Mouse (Mus musculus): ENCODE measurements around the gene Gm6793. TPM values are rescaled to one million over a fixed set of nuclear protein-coding genes. Genes with fewer than 3 reads are reported as not detected.

Gene Gm6793
- polyA plus RNA-seq, 1 experiment from 2014 or later, result 0.25 TPM

DNA sequence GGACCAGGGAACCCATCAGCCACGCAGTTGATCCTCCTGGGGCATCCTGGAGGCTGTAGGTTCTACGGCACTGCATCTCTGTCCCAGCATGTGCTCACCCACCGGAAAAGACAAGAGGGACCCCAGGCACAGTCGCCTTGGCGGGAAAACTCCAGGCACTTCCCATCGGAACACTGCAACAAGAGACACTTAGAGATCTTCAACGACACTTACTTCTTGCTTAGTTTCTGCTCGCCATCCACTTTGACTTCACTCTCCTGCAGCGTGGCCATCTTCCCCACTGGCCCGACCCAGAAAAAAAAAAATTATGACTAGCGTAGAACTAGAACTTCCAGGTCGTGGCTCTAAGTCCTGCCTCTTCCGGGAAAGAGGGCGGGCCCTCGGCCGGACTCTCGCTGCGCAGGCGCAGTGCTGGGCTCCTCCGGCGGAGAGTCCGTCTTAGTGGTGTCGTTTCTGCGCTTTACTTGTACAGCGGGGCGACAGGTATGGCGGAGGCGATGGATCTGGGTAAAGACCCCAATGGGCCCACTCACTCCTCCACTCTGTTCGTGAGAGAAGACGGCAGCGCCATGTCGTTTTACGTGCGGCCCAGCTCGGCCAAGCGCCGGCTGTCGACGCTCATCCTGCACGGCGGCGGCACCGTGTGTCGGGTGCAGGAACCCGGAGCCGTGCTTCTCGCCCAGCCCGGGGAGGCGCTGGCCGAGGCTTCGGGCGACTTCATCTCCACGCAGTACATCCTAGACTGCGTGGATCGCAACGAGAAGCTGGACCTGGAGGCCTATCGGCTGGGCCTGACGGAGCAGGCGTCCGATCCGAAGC, 3.6 kb downstream of the Gm6793 start, which contains the start of the genes Kars and Terf2ip:
Kars (minus strand) TSS at position 327 of the 819 bp plus-strand sequence.
Terf2ip (plus strand) TSS at position 402 of the 819 bp plus-strand sequence.
- no peaks in the 10 kb centered on the region for H3K9me3 ChIP-seq
- H3K27ac ChIP-seq (replicated peaks), result peak within 1 kb of the TSS; percentile 87
- H3K4me3 ChIP-seq, result peak within 1 kb of the TSS; percentile 94
- H3K27me3 ChIP-seq (replicated peaks; ENCODE audit: low read depth, poor library complexity, severe bottlenecking), result no peaks in the 10 kb centered on the region
- WGBS, result under 1% methylated on average over 61 of the region's 61 CpGs
- H3K4me1 ChIP-seq, result peaks cover 25% of the 10 kb centered on the region
- DNase-seq (ENCODE audit: low spot score), result peak; percentile 96
- H3K36me3 ChIP-seq (replicated peaks), result peaks cover 42% of the 10 kb centered on the region

DNA sequence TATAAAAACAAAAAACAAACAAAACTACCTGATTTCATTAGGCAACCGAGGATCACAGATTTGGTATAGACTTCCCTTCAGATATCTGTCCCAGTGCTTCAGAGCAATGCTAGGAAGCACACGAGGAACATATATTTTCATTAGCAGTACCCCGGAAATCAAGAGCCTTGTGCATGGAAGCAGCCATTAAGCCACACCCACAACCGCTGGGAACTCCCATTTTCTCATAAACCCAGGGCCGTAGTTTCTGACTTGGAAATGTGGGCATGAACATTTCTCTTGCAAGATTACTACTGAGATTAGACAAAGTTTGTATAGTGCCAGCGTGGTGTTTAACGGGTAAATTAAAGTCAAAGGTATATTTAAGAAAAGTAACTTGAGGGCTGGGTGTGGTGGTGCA, 5.3 kb downstream of the Gm6793 start:
- Histone ChIP-seq H3K27ac (replicated peaks) (no peak overlapping the region), H3K9me3 (no peaks in the 10 kb centered on the region), H3K27me3 (replicated peaks; ENCODE audit: low read depth, poor library complexity, severe bottlenecking) (no peaks in the 10 kb centered on the region), H3K36me3 (replicated peaks) (peaks cover 46% of the 10 kb centered on the region), H3K4me1 (peaks cover 25% of the 10 kb centered on the region), H3K4me3 (peak overlapping the region; percentile 94)
- 94% methylated on average over 7 of the region's 7 CpGs for WGBS
- DNase-seq (ENCODE audit: low spot score), result no peak

DNA sequence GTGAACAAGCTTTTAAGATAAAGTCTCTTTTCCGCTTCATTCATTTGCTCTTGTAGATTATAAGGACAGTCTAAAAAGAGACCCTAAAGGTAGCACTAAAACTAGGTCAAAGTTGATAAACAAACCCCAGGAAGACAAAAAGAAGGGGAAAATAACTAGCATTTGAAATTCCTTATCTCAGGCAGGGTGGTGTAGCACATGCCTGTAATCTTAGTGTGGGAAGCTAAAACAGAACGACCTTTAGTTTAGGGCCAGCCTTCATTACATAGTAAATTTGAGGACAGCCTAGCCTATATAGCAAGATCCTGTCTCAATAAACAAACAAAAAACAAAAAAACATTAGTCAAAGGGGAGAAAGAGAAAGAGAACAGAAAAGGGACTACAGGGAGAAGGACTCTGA, 7.2 kb downstream of the Gm6793 start:
- Histone ChIP-seq H3K27me3 (replicated peaks; ENCODE audit: low read depth, poor library complexity, severe bottlenecking) (no peaks in the 10 kb centered on the region), H3K27ac (replicated peaks) (no peak overlapping the region), H3K36me3 (replicated peaks) (peaks cover 65% of the 10 kb centered on the region), H3K4me1 (peaks cover 18% of the 10 kb centered on the region), H3K9me3 (no peaks in the 10 kb centered on the region), H3K4me3 (no peak overlapping the region)
- WGBS, result 98% methylated on average over 2 of the region's 2 CpGs
- no peak for DNase-seq (ENCODE audit: low spot score)

DNA sequence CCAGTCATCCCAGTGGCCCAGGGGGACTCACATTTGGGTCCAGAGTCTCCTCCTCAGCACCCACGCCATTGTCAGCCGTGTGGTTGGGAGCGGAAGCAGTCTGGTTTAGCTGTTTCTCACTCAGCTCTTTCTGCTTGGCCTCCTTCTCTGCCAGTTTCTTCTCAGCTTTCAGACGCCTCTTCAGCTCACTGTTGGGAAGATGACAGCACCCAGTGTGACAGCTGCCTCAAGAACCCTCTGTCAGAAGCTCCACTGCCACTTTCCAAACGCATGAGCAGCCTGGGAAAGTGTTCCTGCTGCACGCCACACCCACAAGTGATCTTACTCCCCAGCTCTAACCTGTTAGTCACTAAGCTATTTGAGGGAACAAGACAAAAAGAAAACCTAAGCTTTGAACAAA, 9.2 kb downstream of the Gm6793 start:
- H3K4me3 ChIP-seq, result no peak overlapping the region
- no peaks in the 10 kb centered on the region for H3K9me3 ChIP-seq
- peaks cover 86% of the 10 kb centered on the region for H3K36me3 ChIP-seq (replicated peaks)
- no peaks in the 10 kb centered on the region for H3K27me3 ChIP-seq (replicated peaks; ENCODE audit: low read depth, poor library complexity, severe bottlenecking)
- no peak overlapping the region for H3K27ac ChIP-seq (replicated peaks)
- DNase-seq (ENCODE audit: low spot score), result no peak
- H3K4me1 ChIP-seq, result peaks cover 11% of the 10 kb centered on the region
- 92% methylated on average over 6 of the region's 6 CpGs for WGBS

DNA sequence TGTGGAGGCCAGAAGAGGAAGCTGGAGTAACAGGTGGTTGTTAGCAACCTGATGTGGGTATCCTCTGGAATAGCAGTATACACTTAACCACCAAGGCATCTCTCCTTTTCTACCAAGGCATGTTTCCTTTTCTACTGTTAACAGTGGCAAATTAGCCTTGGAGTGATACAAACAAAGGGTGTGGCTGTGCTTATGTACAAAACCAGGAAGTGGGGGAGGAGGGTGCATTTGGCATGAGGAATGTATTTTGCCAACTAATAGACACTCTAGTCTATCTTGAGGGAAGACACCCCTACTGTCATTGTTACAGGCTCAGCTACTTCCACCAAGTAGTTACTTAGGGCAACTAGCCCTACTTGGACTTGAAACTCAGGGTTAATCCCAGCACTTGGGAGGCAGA, 10.1 kb downstream of the Gm6793 start:
- Histone ChIP-seq H3K4me3 (no peak overlapping the region), H3K27me3 (replicated peaks; ENCODE audit: low read depth, poor library complexity, severe bottlenecking) (no peaks in the 10 kb centered on the region), H3K27ac (replicated peaks) (no peak overlapping the region), H3K36me3 (replicated peaks) (peaks cover 94% of the 10 kb centered on the region), H3K4me1 (peaks cover 3% of the 10 kb centered on the region), H3K9me3 (no peaks in the 10 kb centered on the region)
- DNase-seq (ENCODE audit: low spot score), result no peak

DNA sequence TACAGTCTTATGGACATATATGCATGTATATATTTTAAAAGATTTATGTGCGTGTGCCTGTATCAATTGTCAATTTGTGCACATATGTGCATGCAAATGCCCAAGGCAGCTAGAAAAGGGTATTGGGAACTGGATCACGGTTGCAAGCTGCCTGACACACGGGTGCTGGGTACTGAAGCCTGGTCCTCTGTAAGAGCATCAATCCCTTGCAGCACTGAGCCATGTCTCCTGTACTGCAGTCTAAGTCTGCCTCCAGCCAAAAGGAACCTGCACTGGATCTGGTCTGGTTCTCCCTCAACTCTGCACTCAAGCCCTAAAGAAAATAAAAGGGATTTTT, 22.2 kb downstream of the Gm6793 start:
- no peaks in the 10 kb centered on the region for H3K27me3 ChIP-seq (replicated peaks; ENCODE audit: low read depth, poor library complexity, severe bottlenecking)
- no peak for DNase-seq (ENCODE audit: low spot score)
- H3K9me3 ChIP-seq, result no peaks in the 10 kb centered on the region
- peak overlapping the region; percentile 88 for H3K4me3 ChIP-seq
- WGBS, result 76% methylated on average over 3 of the region's 3 CpGs
- peaks cover 73% of the 10 kb centered on the region for H3K36me3 ChIP-seq (replicated peaks)
- H3K27ac ChIP-seq (replicated peaks), result no peak overlapping the region
- peaks cover 10% of the 10 kb centered on the region for H3K4me1 ChIP-seq

DNA sequence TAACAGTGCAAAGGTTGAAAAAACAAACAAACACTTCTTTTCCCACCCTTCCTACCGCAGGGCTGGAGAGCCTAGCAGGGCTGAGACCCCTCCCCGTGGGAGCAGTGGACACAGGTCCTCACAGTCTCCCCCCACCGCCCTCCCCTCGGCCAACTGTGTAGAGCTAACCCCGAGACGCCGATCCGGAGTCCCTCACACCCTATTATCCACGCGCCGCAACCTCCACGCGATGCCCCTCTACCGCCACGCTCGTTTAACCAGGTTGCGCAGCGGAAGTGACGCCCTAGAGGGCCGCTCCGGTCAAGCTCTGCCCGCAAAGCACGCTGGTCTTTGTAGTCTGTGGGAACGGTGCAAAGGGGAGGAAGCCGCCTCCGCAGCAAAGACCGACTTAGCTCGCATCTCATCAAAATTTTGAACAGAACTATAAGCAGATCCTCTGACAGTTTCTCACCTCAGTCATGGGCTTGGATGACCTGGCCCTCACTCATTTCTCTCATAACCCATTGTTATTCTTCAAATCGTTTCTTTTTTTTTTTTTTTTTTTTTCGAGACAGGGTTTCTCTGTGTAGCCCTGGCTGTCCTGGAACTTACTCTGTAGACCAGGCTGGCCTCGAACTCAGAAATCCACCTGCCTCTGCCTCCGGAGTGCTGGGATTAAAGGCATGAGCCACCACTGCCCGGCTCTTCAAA, 22.7 kb downstream of the Gm6793 start, which contains the start of gene Adat1:
Adat1 (minus strand) TSS at position 290 of the 690 bp plus-strand sequence.
- H3K4me3 ChIP-seq, result peak within 1 kb of the TSS; percentile 88
- 6% methylated on average over 33 of the region's 33 CpGs for WGBS
- peaks cover 10% of the 10 kb centered on the region for H3K4me1 ChIP-seq
- peak; percentile 90 for DNase-seq (ENCODE audit: low spot score)
- H3K9me3 ChIP-seq, result no peaks in the 10 kb centered on the region
- peak within 1 kb of the TSS; percentile 88 for H3K27ac ChIP-seq (replicated peaks)
- no peaks in the 10 kb centered on the region for H3K27me3 ChIP-seq (replicated peaks; ENCODE audit: low read depth, poor library complexity, severe bottlenecking)
- H3K36me3 ChIP-seq (replicated peaks), result peaks cover 73% of the 10 kb centered on the region

DNA sequence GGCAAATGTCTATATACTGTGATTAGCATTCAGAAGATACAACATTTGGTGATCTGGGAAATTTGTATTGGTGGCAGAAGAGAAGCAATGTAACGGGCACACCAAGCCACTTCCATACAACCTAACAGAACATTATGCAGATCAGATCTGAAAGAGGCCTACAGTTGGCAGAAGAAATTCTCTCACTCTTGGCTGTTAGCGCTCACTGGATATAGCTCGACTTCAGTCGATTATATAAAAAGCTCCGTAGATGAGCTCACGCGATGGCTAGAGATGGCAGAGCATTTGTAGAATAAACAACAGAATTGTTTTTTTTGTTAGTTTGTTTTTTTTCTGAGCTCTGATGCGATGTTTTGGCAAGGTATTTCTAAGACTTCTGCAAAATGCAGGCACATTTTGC, 23.6 kb downstream of the Gm6793 start:
- WGBS, result 71% methylated on average over 8 of the region's 8 CpGs
- DNase-seq (ENCODE audit: low spot score), result no peak
- Histone ChIP-seq H3K27ac (replicated peaks) (peak overlapping the region; percentile 88; the same call in 1 of the 2 replicates), H3K4me3 (peak overlapping the region; percentile 88), H3K4me1 (peaks cover 10% of the 10 kb centered on the region), H3K27me3 (replicated peaks; ENCODE audit: low read depth, poor library complexity, severe bottlenecking) (no peaks in the 10 kb centered on the region), H3K9me3 (no peaks in the 10 kb centered on the region), H3K36me3 (replicated peaks) (peaks cover 70% of the 10 kb centered on the region)

DNA sequence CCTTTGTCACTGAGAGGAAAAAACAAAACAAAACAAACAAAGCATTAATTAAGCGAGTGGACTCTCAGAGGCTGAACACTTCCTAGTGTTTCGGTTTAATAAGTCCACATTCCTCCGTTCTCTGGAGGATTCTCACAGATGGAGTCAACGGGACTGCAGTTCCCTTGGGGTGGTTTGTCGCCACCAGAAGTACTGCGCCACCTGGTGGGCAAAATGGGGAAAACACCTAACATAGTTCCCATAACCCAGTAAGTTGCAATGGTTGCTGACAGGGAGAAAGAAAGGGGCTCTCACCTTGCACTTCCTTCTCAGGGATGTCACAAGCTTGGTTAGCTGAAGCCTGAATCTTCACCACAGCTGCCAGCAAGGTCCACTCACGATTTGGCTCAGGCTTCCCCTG, 24.9 kb downstream of the Gm6793 start:
- Histone ChIP-seq H3K27me3 (replicated peaks; ENCODE audit: low read depth, poor library complexity, severe bottlenecking) (no peaks in the 10 kb centered on the region), H3K4me1 (peaks cover 10% of the 10 kb centered on the region), H3K27ac (replicated peaks) (no peak overlapping the region), H3K36me3 (replicated peaks) (peaks cover 70% of the 10 kb centered on the region), H3K4me3 (no peak overlapping the region), H3K9me3 (no peaks in the 10 kb centered on the region)
- 22% methylated on average over 7 of the region's 7 CpGs for WGBS
- peak; percentile 84 for DNase-seq (ENCODE audit: low spot score)

DNA sequence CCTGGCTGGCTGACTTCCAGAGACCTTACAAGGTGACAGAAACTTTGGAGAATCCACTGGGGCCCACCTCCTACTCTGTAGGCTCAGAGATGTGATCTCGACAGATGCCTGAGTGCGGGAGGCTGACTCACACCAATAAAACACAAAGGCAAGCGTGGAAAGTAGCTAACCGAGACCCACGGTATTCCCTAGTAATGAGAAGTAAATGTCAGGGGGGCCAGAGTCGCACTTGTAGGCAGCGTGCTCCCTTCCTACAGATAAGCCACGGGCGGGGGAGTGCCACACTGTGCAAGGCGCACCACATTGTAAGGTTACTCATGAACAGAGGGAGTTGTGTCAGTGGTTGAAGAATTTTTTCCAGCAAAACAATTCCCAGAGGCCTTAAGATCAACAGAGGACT, 30.3 kb downstream of the Gm6793 start:
- no peak overlapping the region for H3K4me3 ChIP-seq
- no peaks in the 10 kb centered on the region for H3K9me3 ChIP-seq
- no peaks in the 10 kb centered on the region for H3K4me1 ChIP-seq
- H3K36me3 ChIP-seq (replicated peaks), result peaks cover 84% of the 10 kb centered on the region
- no peaks in the 10 kb centered on the region for H3K27me3 ChIP-seq (replicated peaks; ENCODE audit: low read depth, poor library complexity, severe bottlenecking)
- WGBS, result 89% methylated on average over 10 of the region's 10 CpGs
- no peak for DNase-seq (ENCODE audit: low spot score)
- no peak overlapping the region for H3K27ac ChIP-seq (replicated peaks)

DNA sequence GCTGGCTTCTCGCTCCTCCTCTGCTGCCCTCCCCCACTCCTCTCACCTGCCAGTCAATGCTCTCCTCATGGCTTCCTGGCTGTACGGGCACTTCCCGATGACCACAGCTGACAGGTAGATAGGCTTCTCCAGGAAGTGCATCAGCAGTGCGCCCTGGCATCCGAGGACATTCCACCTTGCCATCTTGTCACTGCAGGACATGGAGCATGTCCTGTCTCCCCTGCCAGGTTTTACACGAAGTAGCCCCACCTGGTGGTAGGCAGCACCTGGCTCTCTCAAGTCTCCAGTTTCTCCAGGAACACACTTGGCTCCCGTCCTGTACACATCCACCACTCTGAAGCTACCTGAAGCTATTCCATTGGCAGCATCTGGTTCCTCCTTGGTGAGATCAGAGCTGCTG, 32.7 kb downstream of the Gm6793 start:
- no peak overlapping the region for H3K4me3 ChIP-seq
- no peaks in the 10 kb centered on the region for H3K27me3 ChIP-seq (replicated peaks; ENCODE audit: low read depth, poor library complexity, severe bottlenecking)
- DNase-seq (ENCODE audit: low spot score), result no peak
- 76% methylated on average over 7 of the region's 7 CpGs for WGBS
- H3K9me3 ChIP-seq, result no peaks in the 10 kb centered on the region
- H3K4me1 ChIP-seq, result no peaks in the 10 kb centered on the region
- no peak overlapping the region for H3K27ac ChIP-seq (replicated peaks)
- H3K36me3 ChIP-seq (replicated peaks), result peaks cover 82% of the 10 kb centered on the region

DNA sequence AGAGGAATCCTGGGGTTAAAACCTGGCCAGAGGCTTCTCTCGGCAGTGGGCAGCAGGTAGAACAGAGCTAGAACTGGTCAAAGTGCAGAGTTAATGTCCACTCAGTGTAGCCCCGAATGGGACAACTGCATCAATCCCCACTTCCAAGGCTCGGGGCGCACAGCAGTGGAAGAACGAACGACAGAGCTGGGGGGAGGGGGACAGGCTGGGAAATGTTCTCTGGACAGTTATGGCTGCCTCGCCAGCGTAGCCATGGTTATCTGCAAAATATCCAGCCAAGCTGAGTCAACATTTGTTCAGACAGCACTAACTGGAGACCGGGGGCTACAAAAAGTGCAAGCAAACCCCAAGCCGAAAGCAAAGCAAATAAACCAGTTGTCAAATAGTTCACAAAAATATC, 36.7 kb downstream of the Gm6793 start:
- Histone ChIP-seq H3K4me3 (no peak overlapping the region), H3K9me3 (peaks cover 12% of the 10 kb centered on the region), H3K4me1 (no peaks in the 10 kb centered on the region), H3K27me3 (replicated peaks; ENCODE audit: low read depth, poor library complexity, severe bottlenecking) (no peaks in the 10 kb centered on the region), H3K36me3 (replicated peaks) (peaks cover 85% of the 10 kb centered on the region), H3K27ac (replicated peaks) (no peak overlapping the region)
- WGBS, result 85% methylated on average over 10 of the region's 10 CpGs
- no peak for DNase-seq (ENCODE audit: low spot score)

DNA sequence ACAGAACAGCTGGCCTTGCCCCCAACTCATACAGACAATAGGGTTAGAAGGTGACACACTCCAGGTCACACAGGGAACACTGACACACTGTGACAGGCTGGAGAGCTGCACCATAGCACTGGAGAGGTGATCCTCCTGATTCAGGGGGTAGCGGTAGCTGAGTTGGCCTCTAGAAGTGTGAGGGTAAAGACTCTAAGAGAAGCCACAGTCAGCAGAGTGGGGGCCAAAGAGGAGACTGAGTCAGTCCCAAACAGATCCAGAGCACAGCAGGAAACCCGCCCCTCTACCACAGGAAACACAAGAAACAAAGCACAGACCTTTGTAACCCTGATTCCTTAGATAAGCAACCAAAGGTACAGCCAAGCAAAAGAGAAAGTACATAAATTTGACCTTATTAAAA, 38.5 kb downstream of the Gm6793 start:
- Histone ChIP-seq H3K9me3 (peaks cover 12% of the 10 kb centered on the region), H3K4me1 (no peaks in the 10 kb centered on the region), H3K27me3 (replicated peaks; ENCODE audit: low read depth, poor library complexity, severe bottlenecking) (no peaks in the 10 kb centered on the region), H3K27ac (replicated peaks) (no peak overlapping the region), H3K36me3 (replicated peaks) (peaks cover 86% of the 10 kb centered on the region), H3K4me3 (no peak overlapping the region)
- no peak for DNase-seq (ENCODE audit: low spot score)
- 86% methylated on average over 2 of the region's 2 CpGs for WGBS

Data from embryonic facial prominence, embryonic 10.5 days (tissue).